Mouse (Mus musculus) heart, embryonic 12.5 days (tissue): ENCODE measurements at regions not wholly inside any gene's neighbourhood (a gene's known extent, or its start where the extent isn't known, plus 50 kb on each side); places are given as distances from the start of the nearest gene placed in this dataset.

Experiments used
- ATAC-seq: fragments of 200-750 bp; cut with Nextera tagmentation; 2 replicates; pipeline ENCODE4 v1.8.0; 2017; ENCODE audit warnings: moderate TSS enrichment, moderate library complexity; ENCODE audit not compliant: insufficient number of reproducible peaks, low FRiP score
- H3K27ac ChIP-seq: fragments of 300-500 bp; sonication (generic); 2 replicates; pipeline ENCODE4 v1.5.1; 2016; ENCODE audit warnings: mild to moderate bottlenecking, moderate library complexity; ENCODE audit not compliant: poor library complexity, severe bottlenecking
- H3K27me3 ChIP-seq: fragments of 300-500 bp; sonication (generic); replicated peaks from 2 replicates; pipeline ENCODE4 v1.6.1; 2016; ENCODE audit warnings: mild to moderate bottlenecking, moderate library complexity
- H3K36me3 ChIP-seq: fragments of 300-500 bp; sonication (generic); 2 replicates; pipeline ENCODE4 v1.6.1; 2016; ENCODE audit warnings: mild to moderate bottlenecking, moderate library complexity
- H3K4me1 ChIP-seq: fragments of 300-500 bp; sonication (generic); replicated peaks from 2 replicates; pipeline ENCODE4 v1.6.1; 2016; ENCODE audit warnings: mild to moderate bottlenecking
- H3K4me2 ChIP-seq: fragments of 300-500 bp; sonication (generic); 2 replicates; pipeline ENCODE4 v1.6.1; 2016; ENCODE audit warnings: mild to moderate bottlenecking, moderate library complexity
- H3K4me3 ChIP-seq: fragments of 300-500 bp; sonication (generic); 2 replicates; pipeline ENCODE4 v1.5.1; 2016; ENCODE audit warnings: mild to moderate bottlenecking
- H3K9ac ChIP-seq: fragments of 300-500 bp; sonication (generic); 2 replicates; pipeline ENCODE4 v1.6.1; 2016; ENCODE audit warnings: mild to moderate bottlenecking, moderate library complexity
- H3K9me3 ChIP-seq: fragments of 300-500 bp; sonication (generic); replicated peaks from 2 replicates; pipeline ENCODE4 v1.6.1; 2016; ENCODE audit warnings: mild to moderate bottlenecking, moderate library complexity
- WGBS: fragments of 180-500 bp; shearing (Covaris S2); methylation state at CpG from one replicate; pipeline ENCODE4 v1.1.7; 2016; 5-methylcytosine and 5-hydroxymethylcytosine counted together

- H3K4me2 ChIP-seq, result no peak overlapping the region
- H3K9me3 ChIP-seq, result no peaks in the 10 kb centered on the region
- H3K9ac ChIP-seq, result no peak overlapping the region
- ATAC-seq, result no peak
- no peak overlapping the region for H3K4me3 ChIP-seq
- H3K4me1 ChIP-seq, result peaks cover 4% of the 10 kb centered on the region
- no peak overlapping the region for H3K27ac ChIP-seq
- WGBS, result 24% methylated on average over 5 of the region's 5 CpGs
- H3K27me3 ChIP-seq, result no peaks in the 10 kb centered on the region
- no peaks in the 10 kb centered on the region for H3K36me3 ChIP-seq
Observed at GRCm38 (mm10) chr14:55343914-55344313, 122.1 kb downstream of the Dhrs2 start.

- ATAC-seq, result no peak
- Histone ChIP-seq H3K9me3 (no peaks in the 10 kb centered on the region), H3K9ac (no peak overlapping the region), H3K27me3 (no peaks in the 10 kb centered on the region), H3K36me3 (no peaks in the 10 kb centered on the region), H3K4me2 (no peak overlapping the region), H3K27ac (no peak overlapping the region), H3K4me1 (no peaks in the 10 kb centered on the region), H3K4me3 (no peak overlapping the region)
- 84% methylated on average over 5 of the region's 5 CpGs for WGBS
Observed at GRCm38 (mm10) chr14:55345091-55345490, 123.3 kb downstream of the Dhrs2 start.

GRCm38 (mm10) chr14:55348098-55348497 lies 126.3 kb downstream of the Dhrs2 start:
- H3K4me1 ChIP-seq, result no peaks in the 10 kb centered on the region
- whole genome bisulfite sequencing, result 80% methylated on average over 4 of the region's 4 CpGs
- H3K4me2 ChIP-seq, result no peak overlapping the region
- H3K27ac ChIP-seq, result no peak overlapping the region
- no peak for ATAC-seq
- H3K27me3 ChIP-seq, result no peaks in the 10 kb centered on the region
- no peaks in the 10 kb centered on the region for H3K9me3 ChIP-seq
- no peaks in the 10 kb centered on the region for H3K36me3 ChIP-seq
- no peak overlapping the region for H3K9ac ChIP-seq
- H3K4me3 ChIP-seq, result no peak overlapping the region

- Histone ChIP-seq H3K4me2 (no peak overlapping the region), H3K27me3 (0 out of 2 replicates have a peak, but pooled peaks cover 4% of the 10 kb centered on the region), H3K27ac (no peak overlapping the region), H3K36me3 (no peaks in the 10 kb centered on the region), H3K9me3 (no peaks in the 10 kb centered on the region), H3K4me1 (no peaks in the 10 kb centered on the region), H3K4me3 (no peak overlapping the region), H3K9ac (no peak overlapping the region)
- 52% methylated on average over 2 of the region's 2 CpGs for WGBS
- no peak for ATAC-seq
Observed at GRCm38 (mm10) chr14:55357258-55357657, 121.3 kb upstream of the Dhrs4 start.

GRCm38 (mm10) chr14:55358429-55358828 lies 120.1 kb upstream of the Dhrs4 start:
- Histone ChIP-seq H3K4me3 (no peak overlapping the region), H3K36me3 (no peaks in the 10 kb centered on the region), H3K27me3 (0 out of 2 replicates have a peak, but pooled peaks cover 4% of the 10 kb centered on the region), H3K9ac (no peak overlapping the region), H3K4me2 (no peak overlapping the region), H3K4me1 (no peaks in the 10 kb centered on the region), H3K9me3 (no peaks in the 10 kb centered on the region), H3K27ac (no peak overlapping the region)
- no peak for ATAC-seq
- 74% methylated on average over 2 of the region's 2 CpGs for WGBS

- no peak overlapping the region for H3K4me2 ChIP-seq
- H3K4me1 ChIP-seq, result no peaks in the 10 kb centered on the region
- 70% methylated on average over 4 of the region's 4 CpGs for WGBS
- 0 out of 2 replicates have a peak, but pooled peaks cover 4% of the 10 kb centered on the region for H3K27me3 ChIP-seq
- H3K9ac ChIP-seq, result no peak overlapping the region
- no peaks in the 10 kb centered on the region for H3K36me3 ChIP-seq
- H3K27ac ChIP-seq, result no peak overlapping the region
- H3K9me3 ChIP-seq, result no peaks in the 10 kb centered on the region
- no peak for ATAC-seq
- H3K4me3 ChIP-seq, result no peak overlapping the region
Observed at GRCm38 (mm10) chr14:55362316-55362715, 116.2 kb upstream of the Dhrs4 start.

- ATAC-seq, result no peak
- no peak overlapping the region for H3K4me2 ChIP-seq
- 0 out of 2 replicates have a peak, but pooled peaks cover 4% of the 10 kb centered on the region for H3K27me3 ChIP-seq
- H3K27ac ChIP-seq, result no peak overlapping the region
- WGBS, result 81% methylated on average over 7 of the region's 7 CpGs
- H3K9me3 ChIP-seq, result no peaks in the 10 kb centered on the region
- no peak overlapping the region for H3K9ac ChIP-seq
- no peak overlapping the region for H3K4me3 ChIP-seq
- H3K36me3 ChIP-seq, result no peaks in the 10 kb centered on the region
- H3K4me1 ChIP-seq, result no peaks in the 10 kb centered on the region
Observed at GRCm38 (mm10) chr14:55362757-55363156, 115.8 kb upstream of the Dhrs4 start.

GRCm38 (mm10) chr14:55370384-55370783 lies 108.2 kb upstream of the Dhrs4 start:
- H3K9ac ChIP-seq, result no peak overlapping the region
- H3K4me2 ChIP-seq, result no peak overlapping the region
- no peaks in the 10 kb centered on the region for H3K36me3 ChIP-seq
- no peak overlapping the region for H3K27ac ChIP-seq
- 80% methylated on average over 5 of the region's 5 CpGs for whole genome bisulfite sequencing
- H3K9me3 ChIP-seq, result no peaks in the 10 kb centered on the region
- no peaks in the 10 kb centered on the region for H3K27me3 ChIP-seq
- no peak overlapping the region for H3K4me3 ChIP-seq
- peaks cover 9% of the 10 kb centered on the region for H3K4me1 ChIP-seq
- no peak for ATAC-seq

GRCm38 (mm10) chr14:55372960-55373359 lies 105.6 kb upstream of the Dhrs4 start:
- H3K27me3 ChIP-seq, result no peaks in the 10 kb centered on the region
- 54% methylated on average over 5 of the region's 5 CpGs for WGBS
- H3K4me1 ChIP-seq, result peaks cover 9% of the 10 kb centered on the region
- H3K4me2 ChIP-seq, result no peak overlapping the region
- H3K4me3 ChIP-seq, result no peak overlapping the region
- H3K36me3 ChIP-seq, result no peaks in the 10 kb centered on the region
- ATAC-seq, result no peak
- H3K9ac ChIP-seq, result no peak overlapping the region
- H3K9me3 ChIP-seq, result no peaks in the 10 kb centered on the region
- H3K27ac ChIP-seq, result no peak overlapping the region

- H3K4me3 ChIP-seq, result no peak overlapping the region
- 0 out of 2 replicates have a peak overlapping the region, but pooled peaks have one; percentile 43 for H3K9ac ChIP-seq
- H3K9me3 ChIP-seq, result no peaks in the 10 kb centered on the region
- no peaks in the 10 kb centered on the region for H3K36me3 ChIP-seq
- peak overlapping the region; percentile 78 for H3K27ac ChIP-seq
- peaks cover 11% of the 10 kb centered on the region for H3K4me1 ChIP-seq
- no peak for ATAC-seq
- 27% methylated on average over 6 of the region's 6 CpGs for WGBS
- H3K27me3 ChIP-seq, result no peaks in the 10 kb centered on the region
- peak overlapping the region; percentile 25 for H3K4me2 ChIP-seq
Observed at GRCm38 (mm10) chr14:55386773-55387172, 91.8 kb upstream of the Dhrs4 start.

- H3K4me2 ChIP-seq, result peak overlapping the region; percentile 25; the same call in 1 of the 2 replicates
- H3K9me3 ChIP-seq, result no peaks in the 10 kb centered on the region
- H3K27ac ChIP-seq, result peak overlapping the region; percentile 78
- peaks cover 12% of the 10 kb centered on the region for H3K4me1 ChIP-seq
- H3K27me3 ChIP-seq, result no peaks in the 10 kb centered on the region
- H3K36me3 ChIP-seq, result no peaks in the 10 kb centered on the region
- ATAC-seq, result no peak
- no peak overlapping the region for H3K4me3 ChIP-seq
- WGBS, result 25% methylated on average over 6 of the region's 6 CpGs
- no peak overlapping the region for H3K9ac ChIP-seq
Observed at GRCm38 (mm10) chr14:55387378-55387777, 91.2 kb upstream of the Dhrs4 start.

GRCm38 (mm10) chr14:55392390-55392789 lies 86.2 kb upstream of the Dhrs4 start:
- Histone ChIP-seq H3K9ac (no peak overlapping the region), H3K4me2 (no peak overlapping the region), H3K4me3 (no peak overlapping the region), H3K27ac (no peak overlapping the region), H3K9me3 (no peaks in the 10 kb centered on the region), H3K4me1 (peaks cover 5% of the 10 kb centered on the region), H3K36me3 (no peaks in the 10 kb centered on the region), H3K27me3 (no peaks in the 10 kb centered on the region)
- ATAC-seq, result no peak
- WGBS, result 52% methylated on average over 6 of the region's 6 CpGs
